Mouse (Mus musculus) lung, adult 2 months (tissue): ENCODE measurements at regions not wholly inside any gene's neighbourhood (a gene's known extent, or its start where the extent isn't known, plus 50 kb on each side); places are given as distances from the start of the nearest gene placed in this dataset.

Experiments
- CTCF ChIP-seq: fragments of 200-500 bp; IDR thresholded peaks from 2 replicates; pipeline ENCODE4 v1.5.1; 2011; ENCODE audit warnings: mild to moderate bottlenecking, low read length, control low read depth; ENCODE audit not compliant: insufficient read depth
- POLR2A ChIP-seq: fragments of 200-500 bp; IDR thresholded peaks from 2 replicates; pipeline ENCODE4 v1.6.1; 2011; ENCODE audit warnings: low read depth, mild to moderate bottlenecking, control low read depth, low read length, borderline replicate concordance; ENCODE audit errors: extremely low read depth

DNA sequence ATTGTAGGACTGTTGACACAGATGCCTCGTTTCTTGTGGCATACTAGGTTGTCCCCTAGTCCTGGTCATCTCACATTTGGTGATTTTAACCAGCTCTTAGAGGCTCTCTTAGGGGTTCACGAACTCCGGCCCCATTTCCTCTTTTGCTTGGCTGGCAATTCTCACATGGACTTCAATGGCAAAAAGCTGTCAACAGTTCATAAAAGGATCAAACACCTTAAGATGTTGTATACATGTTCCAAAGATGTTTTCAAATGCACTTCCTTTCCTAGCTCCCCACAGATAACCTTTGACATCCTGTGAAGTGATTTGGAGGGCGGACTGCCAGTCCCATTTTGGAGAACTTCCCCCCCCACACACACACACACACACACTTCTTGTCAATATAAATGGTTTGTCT lies 153.7 kb upstream of the Rpl34 start:
- no peak for TF ChIP-seq CTCF
- TF ChIP-seq POLR2A: no peak
